Mouse (Mus musculus) CH12.LX (cell line): ENCODE measurements at regions not wholly inside any gene's neighbourhood (a gene's known extent, or its start where the extent isn't known, plus 50 kb on each side); places are given as distances from the start of the nearest gene placed in this dataset.

ENCODE experiments used
- DNase-seq: peaks from one replicate; pipeline ENCODE4 v3.0.0-alpha.2; 2013; ENCODE audit errors: extremely low read depth
- H3K27ac ChIP-seq: 2 replicates; pipeline ENCODE4 v1.5.1; 2012; ENCODE audit warnings: low read depth, mild to moderate bottlenecking, control low read depth, moderate library complexity; ENCODE audit not compliant: insufficient read depth
- H3K27me3 ChIP-seq: replicated peaks from 2 replicates; pipeline ENCODE3; 2012; ENCODE audit warnings: inconsistent platforms
- H3K36me3 ChIP-seq, 2 experiments: replicated peaks in 1 of 2; 2 replicates each; pipeline versions ENCODE3 to v1.6.1; 2012; ENCODE audit warnings: inconsistent platforms in 1 of 2, low read length in 1 of 2, mild to moderate bottlenecking in 1 of 2, mixed read lengths in 1 of 2, moderate library complexity in 1 of 2; ENCODE audit not compliant: control insufficient read depth in 1 of 2, insufficient read depth in 1 of 2
- H3K4me1 ChIP-seq, 2 experiments: 2 replicates each; pipeline ENCODE4 v1.6.1; 2012; ENCODE audit warnings: inconsistent platforms in 1 of 2, moderate library complexity in 1 of 2; ENCODE audit not compliant: insufficient read depth in 2 of 2, control insufficient read depth in 1 of 2
- H3K4me2 ChIP-seq: 2 replicates; pipeline ENCODE4 v1.6.1; 2012; ENCODE audit warnings: low read depth, mild to moderate bottlenecking, control low read depth; ENCODE audit not compliant: poor library complexity, insufficient read depth, severe bottlenecking
- H3K4me3 ChIP-seq, 3 experiments: fragments of 150-350 bp in 1 of 3; sonication (generic) in 1 of 3; replicated peaks in 1 of 3; 2 replicates each; pipeline versions ENCODE3 to v1.5.1; 2011 to 2012; ENCODE audit warnings: low read depth in 2 of 3, low read length in 2 of 3, mild to moderate bottlenecking in 2 of 3, moderate library complexity in 2 of 3, control low read depth in 1 of 3, improper control_type of control experiment in 1 of 3, inconsistent platforms in 1 of 3, mixed read lengths in 1 of 3; ENCODE audit not compliant: poor library complexity in 1 of 3
- H3K79me2 ChIP-seq: replicated peaks from 2 replicates; pipeline ENCODE4 v1.6.1; 2012; ENCODE audit warnings: mild to moderate bottlenecking, moderate library complexity; ENCODE audit not compliant: control insufficient read depth, poor library complexity, insufficient read depth, severe bottlenecking; ENCODE audit errors: extremely low read depth
- H3K9ac ChIP-seq: 2 replicates; pipeline ENCODE4 v1.6.1; 2012; ENCODE audit warnings: low read depth, mild to moderate bottlenecking, control low read depth, moderate library complexity; ENCODE audit not compliant: insufficient read depth
- H3K9me3 ChIP-seq: replicated peaks from 2 replicates; pipeline ENCODE3; 2012; ENCODE audit warnings: low read length, inconsistent platforms, mixed read lengths
- BHLHE40 ChIP-seq: IDR thresholded peaks from 2 replicates; pipeline ENCODE4 v1.6.1; 2011; ENCODE audit warnings: mild to moderate bottlenecking, low read depth, low read length, improper control_type of control experiment
- CHD1 ChIP-seq: IDR thresholded peaks from 2 replicates; pipeline ENCODE4 v1.6.1; 2012; ENCODE audit warnings: low read depth, low read length, improper control_type of control experiment, inconsistent platforms
- CHD2 ChIP-seq: IDR thresholded peaks from 2 replicates; pipeline ENCODE4 v1.6.1; 2011; ENCODE audit warnings: low read length, improper control_type of control experiment
- CTCF ChIP-seq, 2 experiments: IDR thresholded peaks in 1 of 2; conservative IDR thresholded peaks in 1 of 2; 2 replicates each; pipeline ENCODE4 v1.5.1; 2011 to 2012; ENCODE audit warnings: low read depth in 2 of 2, low read length in 2 of 2, improper control_type of control experiment in 1 of 2, inconsistent platforms in 1 of 2, mild to moderate bottlenecking in 1 of 2, moderate library complexity in 1 of 2
- E2F4 ChIP-seq: IDR thresholded peaks from 2 replicates; pipeline ENCODE4 v1.6.1; 2011; ENCODE audit warnings: low read depth, low read length, improper control_type of control experiment; ENCODE audit not compliant: insufficient replicate concordance
- EP300 ChIP-seq: IDR thresholded peaks from 2 replicates; pipeline ENCODE4 v1.6.1; 2011; ENCODE audit warnings: low read length, improper control_type of control experiment
- GABPA ChIP-seq: IDR thresholded peaks from 2 replicates; pipeline ENCODE4 v1.6.1; 2012; ENCODE audit warnings: low read depth, low read length, improper control_type of control experiment, inconsistent platforms; ENCODE audit not compliant: insufficient replicate concordance
- HCFC1 ChIP-seq: IDR thresholded peaks from 2 replicates; pipeline ENCODE4 v1.6.1; 2012; ENCODE audit warnings: low read depth, mild to moderate bottlenecking, inconsistent platforms, low read length, improper control_type of control experiment
- IRF4 ChIP-seq: IDR thresholded peaks from 2 replicates; pipeline ENCODE4 v1.6.1; 2014; ENCODE audit warnings: low read depth, mild to moderate bottlenecking, inconsistent platforms, low read length, improper control_type of control experiment
- JUN ChIP-seq: IDR thresholded peaks from 2 replicates; pipeline ENCODE4 v1.6.1; 2011; ENCODE audit warnings: low read depth, mild to moderate bottlenecking, low read length, improper control_type of control experiment, moderate library complexity; ENCODE audit not compliant: insufficient read depth
- JUND ChIP-seq: conservative IDR thresholded peaks from 2 replicates; pipeline ENCODE4 v1.6.1; 2011; ENCODE audit warnings: low read depth, low read length, improper control_type of control experiment
- KAT2A ChIP-seq: IDR thresholded peaks from 2 replicates; pipeline ENCODE4 v1.6.1; 2012; ENCODE audit warnings: low read length, improper control_type of control experiment, inconsistent platforms; ENCODE audit not compliant: insufficient replicate concordance
- MAFK ChIP-seq: IDR thresholded peaks from 2 replicates; pipeline ENCODE4 v1.6.1; 2011; ENCODE audit warnings: low read length, improper control_type of control experiment; ENCODE audit not compliant: insufficient replicate concordance
- MAX ChIP-seq: IDR thresholded peaks from 2 replicates; pipeline ENCODE4 v1.6.1; 2011; ENCODE audit warnings: low read length, improper control_type of control experiment
- MAZ ChIP-seq: IDR thresholded peaks from 2 replicates; pipeline ENCODE4 v1.6.1; 2012; ENCODE audit warnings: low read depth, mild to moderate bottlenecking, inconsistent platforms, low read length, improper control_type of control experiment, moderate library complexity
- MEF2A ChIP-seq: IDR thresholded peaks from 2 replicates; pipeline ENCODE4 v1.6.1; 2014; ENCODE audit warnings: low read depth, mild to moderate bottlenecking, inconsistent platforms, low read length, improper control_type of control experiment, borderline replicate concordance
- MXI1 ChIP-seq: IDR thresholded peaks from 2 replicates; pipeline ENCODE4 v1.6.1; 2011; ENCODE audit warnings: mild to moderate bottlenecking, low read depth, low read length, improper control_type of control experiment
- MYC ChIP-seq: IDR thresholded peaks from 2 replicates; pipeline ENCODE4 v1.6.1; 2011; ENCODE audit warnings: low read depth, mild to moderate bottlenecking, improper control_type of control experiment, low read length
- NELFE ChIP-seq: IDR thresholded peaks from 2 replicates; pipeline ENCODE4 v1.6.1; 2011; ENCODE audit warnings: low read depth, low read length, improper control_type of control experiment
- NRF1 ChIP-seq: IDR thresholded peaks from 2 replicates; pipeline ENCODE4 v1.6.1; 2014; ENCODE audit warnings: low read depth, mild to moderate bottlenecking, inconsistent platforms, low read length, improper control_type of control experiment, moderate library complexity
- POLR2A ChIP-seq: IDR thresholded peaks from 2 replicates; pipeline ENCODE4 v1.6.1; 2011; ENCODE audit warnings: low read depth, mild to moderate bottlenecking, improper control_type of control experiment, low read length
- POLR2AphosphoS2 ChIP-seq: IDR thresholded peaks from 2 replicates; pipeline ENCODE4 v1.6.1; 2011; ENCODE audit warnings: low read depth, low read length, improper control_type of control experiment
- RAD21 ChIP-seq: IDR thresholded peaks from 2 replicates; pipeline ENCODE4 v1.6.1; 2011; ENCODE audit warnings: low read depth, mild to moderate bottlenecking, low read length, improper control_type of control experiment, moderate library complexity
- SIN3A ChIP-seq: IDR thresholded peaks from 2 replicates; pipeline ENCODE4 v1.6.1; 2012; ENCODE audit warnings: low read length, improper control_type of control experiment, inconsistent platforms
- TBP ChIP-seq: conservative IDR thresholded peaks from 2 replicates; pipeline ENCODE4 v1.6.1; 2011; ENCODE audit warnings: low read depth, low read length, improper control_type of control experiment
- TCF12 ChIP-seq: IDR thresholded peaks from 2 replicates; pipeline ENCODE4 v1.6.1; 2014; ENCODE audit warnings: low read depth, mild to moderate bottlenecking, inconsistent platforms, low read length, improper control_type of control experiment
- UBTF ChIP-seq: IDR thresholded peaks from 2 replicates; pipeline ENCODE4 v1.6.1; 2012; ENCODE audit warnings: low read depth, mild to moderate bottlenecking, inconsistent platforms, low read length, improper control_type of control experiment, moderate library complexity
- USF2 ChIP-seq: conservative IDR thresholded peaks from 2 replicates; pipeline ENCODE4 v1.6.1; 2011; ENCODE audit warnings: low read depth, low read length, improper control_type of control experiment
- ZMIZ1 ChIP-seq: IDR thresholded peaks from 2 replicates; pipeline ENCODE4 v1.6.1; 2012; ENCODE audit warnings: low read depth, mild to moderate bottlenecking, inconsistent platforms, low read length, improper control_type of control experiment
- ZNF384 ChIP-seq: IDR thresholded peaks from 2 replicates; pipeline ENCODE4 v1.6.1; 2012; ENCODE audit warnings: low read depth, low read length, improper control_type of control experiment, inconsistent platforms
- dilution Hi-C: fragments of 300-500 bp; cut with MboI; formaldehyde crosslinking; loops from 2 replicates; pipeline ENCODE4 v1.14.3; 2020; ENCODE audit warnings: low sequenced_read_pairs; ENCODE audit not compliant: extremely low pct_unique_long_range_greater_than_20kb, extremely low pct_ligation_motif_present
- in situ Hi-C: fragments of 300-500 bp; cut with MboI; formaldehyde crosslinking; loops from 3 replicates; pipeline ENCODE4 v1.14.3; 2019; ENCODE audit warnings: low sequenced_read_pairs, low pct_ligation_motif_present, low pct_unique_long_range_greater_than_20kb, mixed read lengths

- DNase-seq, result peak; percentile 86
- peaks cover 2 to 5% of the 10 kb centered on the region in 2 experiments for H3K36me3 ChIP-seq
- dilution Hi-C loops (no loop called here), in situ Hi-C loops (loop anchor here (25.0 kb wide), 1 partner anchor 394 kb away; no protein-coding TSS in a partner anchor)
- H3K9ac ChIP-seq, result peak overlapping the region; percentile 71
- peaks cover 2% of the 10 kb centered on the region; the same call in 1 of the 2 replicates for H3K79me2 ChIP-seq
- H3K9me3 ChIP-seq, result no peaks in the 10 kb centered on the region
- H3K4me2 ChIP-seq, result peak overlapping the region; percentile 65
- TF ChIP-seq POLR2AphosphoS2 (0 out of 2 replicates have a peak, but pooled peaks have one; percentile 66), CTCF (conservative IDR thresholded peaks at IDR 0.05 in 1 of 2, IDR thresholded peaks at IDR 0.05 in 1 of 2; ENCODE audit: low read depth in 2 of 2, low read length in 2 of 2) (0 out of 4 replicates have a peak, but pooled peaks of 1 of the 2 experiments have one; percentile 14), NELFE (peak; percentile 74), ZMIZ1 (peak; percentile 61; the same call in 1 of the 2 replicates), GABPA (no peak), MAFK (no peak), MAZ (no peak; the same call in 1 of the 2 replicates), E2F4 (no peak), HCFC1 (peak; percentile 73), BHLHE40 (peak; percentile 38; the same call in 1 of the 2 replicates), MAX (peak; percentile 100), CHD2 (no peak; the same call in 1 of the 2 replicates), CHD1 (0 out of 2 replicates have a peak, but pooled peaks have one; percentile 4), MEF2A (no peak), TCF12 (peak; percentile 53; the same call in 1 of the 2 replicates), MYC (peak; percentile 91; the same call in 1 of the 2 replicates), JUN (no peak), EP300 (no peak), UBTF (no peak), NRF1 (peak; percentile 87), KAT2A (0 out of 2 replicates have a peak, but pooled peaks have one; percentile 10), TBP (peak; percentile 85), IRF4 (0 out of 2 replicates have a peak, but pooled peaks have one; percentile 6), JUND (no peak), USF2 (no peak), SIN3A (peak; percentile 15), RAD21 (no peak), MXI1 (no peak), POLR2A (peak; percentile 75; the same call in 1 of the 2 replicates), ZNF384 (no peak)
- H3K4me1 ChIP-seq, result no peaks in the 10 kb centered on the region
- no peaks in the 10 kb centered on the region for H3K27me3 ChIP-seq
- peak overlapping the region; percentile 49; the same call in 1 of the 2 replicates for H3K27ac ChIP-seq
- peak overlapping the region; percentile 49 to 73 (median 57) for H3K4me3 ChIP-seq
Observed at GRCm38 (mm10) chr10:26492856-26493484, 117.2 kb upstream of the L3mbtl3 start.
